Mouse (Mus musculus): ENCODE results near the gene Bfsp1. TPM values are rescaled to one million over a fixed set of nuclear protein-coding genes. Genes with fewer than 3 reads are reported as not detected.

Bfsp1 gene
- polyA plus RNA-seq (2017; shearing (Covaris generic)): not detected

DNA sequence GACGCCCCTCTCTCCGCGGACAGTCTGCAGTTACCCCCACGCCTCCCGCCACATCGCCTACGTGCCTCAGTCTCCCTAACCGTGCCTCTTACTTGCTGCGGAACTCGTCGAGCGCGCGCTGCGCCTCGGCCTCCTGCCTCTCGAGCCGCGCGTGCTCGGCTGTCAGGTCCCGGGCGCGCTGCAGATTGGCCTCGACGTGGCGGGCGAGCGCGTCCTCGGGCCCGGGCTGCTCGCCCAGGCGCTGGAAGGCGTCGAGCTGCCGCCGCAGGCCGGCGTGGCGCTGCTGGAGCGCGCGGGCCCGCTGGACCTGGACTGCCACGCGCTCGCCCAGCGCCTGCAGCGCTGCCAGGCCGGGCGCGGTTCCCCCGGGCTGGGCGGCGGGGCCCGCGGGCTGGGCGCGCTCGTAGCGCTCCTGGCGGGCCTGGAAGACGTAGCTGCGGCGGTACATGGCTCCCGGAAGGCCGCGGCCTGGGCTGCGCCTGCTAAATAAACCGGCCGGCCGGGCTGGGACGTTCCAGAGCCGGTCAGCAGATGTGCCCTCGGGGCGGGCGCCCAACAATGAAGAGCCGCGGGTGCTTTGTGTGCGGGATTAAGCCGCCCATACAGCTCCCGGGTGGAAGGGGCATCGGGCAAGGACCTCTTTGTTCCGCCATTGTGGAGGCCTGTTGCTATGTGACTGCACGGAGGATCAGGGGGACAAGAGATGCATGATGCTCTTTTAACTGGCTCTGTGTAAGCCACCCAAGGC is at the start of gene Bfsp1:
Gene Bfsp1 (minus strand): TSS at position 690 of the 748 bp plus-strand sequence.
- ATAC-seq: no peak

DNA sequence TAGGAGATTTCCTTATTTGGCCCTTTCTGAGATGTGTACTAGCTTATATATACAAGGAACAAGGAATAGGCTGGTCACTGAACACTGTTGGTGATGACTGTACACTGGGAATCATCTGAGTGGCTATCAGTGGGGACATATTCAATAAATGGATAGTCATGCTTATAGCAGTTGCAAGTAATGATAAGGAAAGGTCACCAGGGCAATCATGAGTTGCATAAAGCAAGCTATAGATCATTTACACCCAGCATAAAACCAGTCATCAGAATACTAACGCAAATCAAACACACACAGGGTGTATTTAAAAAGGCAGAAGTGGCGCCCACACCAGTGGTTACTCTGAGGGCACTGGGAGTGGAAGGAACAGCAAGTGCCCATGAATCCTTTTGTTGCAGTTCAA is 49.2 kb upstream of the Bfsp1 start:
- ATAC-seq: no peak

DNA sequence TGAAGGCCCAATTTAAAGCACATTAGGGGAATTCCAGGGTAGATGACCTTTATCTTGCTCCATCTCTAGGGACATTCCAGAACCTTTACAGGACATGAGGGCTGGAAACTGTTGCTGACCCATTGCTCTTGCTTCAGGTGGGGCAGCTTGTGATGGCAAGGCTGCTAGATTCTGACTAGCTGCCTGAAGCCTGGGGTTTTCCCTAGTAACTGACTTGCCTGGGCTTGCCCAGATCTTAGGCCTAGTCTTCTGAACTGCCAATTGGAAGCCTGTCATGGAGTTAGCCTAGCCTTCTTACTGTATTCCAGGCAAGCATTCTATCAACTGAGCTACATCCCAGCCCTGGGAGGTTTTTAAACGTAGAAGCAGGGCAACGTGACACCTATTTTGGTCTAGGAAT is 46.3 kb upstream of the Bfsp1 start:
- ATAC-seq: no peak

DNA sequence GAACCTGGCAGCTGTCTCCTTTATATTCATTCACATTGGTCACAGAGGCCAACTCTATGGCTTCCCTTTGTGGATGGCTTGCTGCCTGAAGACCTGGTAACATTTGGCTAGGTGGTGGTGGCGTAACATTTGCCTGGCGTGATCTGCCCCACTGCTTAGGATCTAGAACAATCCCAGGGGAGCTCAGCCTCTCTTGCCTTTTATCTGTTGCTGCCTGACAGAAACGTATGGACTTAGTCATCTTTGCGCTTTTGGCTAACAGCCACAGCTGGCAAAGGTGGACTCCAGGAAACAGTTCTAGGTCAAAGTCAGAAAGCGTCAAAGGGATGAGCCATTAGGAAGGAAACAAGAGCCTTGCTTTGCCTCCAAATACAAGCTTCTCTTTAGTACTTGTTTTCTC is 41.9 kb upstream of the Bfsp1 start:
- ATAC-seq: no peak

DNA sequence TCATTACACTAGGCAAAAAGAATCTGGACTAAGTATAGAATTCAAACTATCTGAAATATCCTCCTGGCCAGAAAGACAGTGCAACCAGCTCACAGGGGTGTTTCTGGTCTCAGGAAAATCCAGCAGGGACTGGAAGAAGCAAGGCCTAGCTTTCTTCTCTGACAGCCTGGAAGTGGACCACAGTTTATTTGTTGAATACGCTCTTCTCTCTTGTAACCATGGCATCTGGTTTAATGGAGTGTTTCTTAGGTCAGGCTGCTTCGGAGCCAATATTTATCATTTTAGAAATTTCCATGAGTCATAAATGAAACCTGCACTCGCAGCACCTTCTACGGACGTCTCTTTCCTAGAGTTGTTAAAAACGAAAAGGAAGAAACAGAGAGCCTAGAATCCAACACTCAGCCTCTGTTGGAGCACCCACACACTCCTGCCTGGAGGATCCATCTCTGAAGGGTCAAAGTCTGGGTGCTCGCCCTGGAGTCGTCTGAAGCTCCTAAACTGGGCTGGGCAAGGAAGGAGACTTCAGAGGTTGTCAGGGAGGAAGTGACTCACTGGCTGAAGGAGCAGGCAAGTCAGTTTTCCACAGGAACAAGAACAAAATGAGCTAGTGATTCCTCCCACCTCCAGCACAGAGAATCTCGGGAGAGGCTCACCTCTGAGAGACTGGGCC is 40.5 kb upstream of the Bfsp1 start:
- peak; percentile 28 for ATAC-seq

DNA sequence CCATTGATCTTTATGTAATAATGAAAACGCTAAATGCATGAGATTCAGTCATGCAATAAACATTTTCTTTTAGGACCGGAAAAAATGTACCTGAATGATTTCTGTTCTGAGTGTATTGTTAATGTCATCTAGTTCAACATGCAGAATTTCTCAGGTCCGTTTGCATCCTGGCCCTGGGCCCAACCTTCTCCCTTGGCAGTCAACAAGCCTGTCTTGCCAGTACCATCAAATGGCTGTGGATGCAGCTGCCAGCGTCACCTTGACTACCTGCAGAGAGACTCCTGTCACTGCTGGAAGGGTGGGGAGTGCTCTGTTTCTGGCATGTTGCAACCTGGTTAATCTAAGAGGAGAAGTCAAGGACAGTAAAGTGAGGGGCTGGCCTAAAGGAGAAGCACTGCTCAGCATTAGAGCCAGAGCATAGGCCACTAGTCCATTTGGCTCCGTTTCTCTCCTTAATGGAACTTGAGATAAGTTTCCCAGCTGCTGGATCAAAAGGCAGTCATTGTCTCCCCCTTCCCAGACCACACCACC is 37.9 kb upstream of the Bfsp1 start:
- no peak for ATAC-seq

DNA sequence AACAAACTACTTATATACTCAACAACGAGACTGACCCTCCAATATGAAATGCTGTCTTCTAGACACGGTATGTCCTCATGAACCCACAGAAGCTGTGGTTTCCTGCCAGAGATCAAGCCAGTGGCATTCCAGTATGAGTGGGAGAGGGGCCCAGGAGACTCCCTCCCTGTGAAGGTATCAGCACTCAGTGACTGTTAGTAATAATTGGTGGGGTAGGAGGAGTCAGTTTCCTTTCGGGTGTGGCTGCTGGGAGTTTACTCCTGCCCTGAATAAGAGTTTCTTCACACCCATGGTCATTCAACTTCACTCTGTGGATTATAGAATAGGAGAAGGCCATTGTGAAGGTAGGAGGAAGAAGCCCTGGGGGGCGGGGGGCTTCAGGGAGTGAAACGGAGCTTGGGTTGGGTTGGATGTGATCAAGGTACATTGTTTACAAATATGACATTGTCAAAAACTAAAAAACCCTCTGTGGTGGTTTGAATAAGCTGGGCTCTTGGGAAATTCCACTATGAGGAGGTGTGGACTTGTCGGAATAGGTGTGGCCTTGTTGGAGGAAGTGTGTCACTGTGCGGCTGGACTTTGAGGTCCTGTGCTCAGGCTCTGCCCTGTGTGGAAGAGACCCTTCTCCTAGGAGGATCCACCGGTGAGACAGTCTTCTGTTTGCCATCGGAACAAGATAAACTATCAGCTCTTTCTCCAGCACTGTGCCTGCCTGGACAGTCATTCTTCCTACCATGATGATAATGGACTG is 36.7 kb upstream of the Bfsp1 start:
- no peak for ATAC-seq

DNA sequence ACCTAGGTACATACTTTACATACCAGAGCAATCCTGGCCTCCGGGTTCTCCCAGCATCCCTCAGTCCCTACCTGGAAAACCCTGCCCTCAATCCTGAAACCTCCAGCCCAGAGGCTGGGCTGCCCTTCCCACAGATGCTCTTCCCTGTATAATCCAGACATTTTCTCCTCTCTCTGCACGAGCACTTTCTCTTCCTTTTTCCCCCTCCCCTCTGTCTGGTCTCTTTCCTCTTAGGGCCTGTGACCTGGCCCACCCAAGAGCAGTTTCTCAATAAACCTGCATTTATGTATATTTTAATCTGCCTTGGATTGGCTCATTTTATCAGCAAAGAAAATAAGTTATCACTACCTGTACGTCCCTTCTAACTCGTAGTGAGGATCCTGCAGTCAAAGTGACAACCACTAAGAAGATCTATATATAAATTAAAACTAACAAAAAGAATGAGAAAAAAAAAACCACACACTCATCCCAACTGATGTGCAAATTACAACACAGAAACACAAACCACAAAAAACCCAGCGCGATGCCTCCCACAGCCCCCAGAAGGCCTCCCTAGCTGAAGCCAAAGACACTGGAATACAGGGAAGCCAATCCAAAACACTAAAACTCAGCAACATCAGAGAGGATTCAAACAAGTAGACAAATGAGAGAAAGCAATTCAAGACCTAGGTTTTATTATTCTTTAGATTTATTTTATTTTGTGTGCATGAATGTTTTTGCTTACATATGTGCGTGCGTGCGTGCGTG is 28.5 kb upstream of the Bfsp1 start:
- no peak for ATAC-seq

DNA sequence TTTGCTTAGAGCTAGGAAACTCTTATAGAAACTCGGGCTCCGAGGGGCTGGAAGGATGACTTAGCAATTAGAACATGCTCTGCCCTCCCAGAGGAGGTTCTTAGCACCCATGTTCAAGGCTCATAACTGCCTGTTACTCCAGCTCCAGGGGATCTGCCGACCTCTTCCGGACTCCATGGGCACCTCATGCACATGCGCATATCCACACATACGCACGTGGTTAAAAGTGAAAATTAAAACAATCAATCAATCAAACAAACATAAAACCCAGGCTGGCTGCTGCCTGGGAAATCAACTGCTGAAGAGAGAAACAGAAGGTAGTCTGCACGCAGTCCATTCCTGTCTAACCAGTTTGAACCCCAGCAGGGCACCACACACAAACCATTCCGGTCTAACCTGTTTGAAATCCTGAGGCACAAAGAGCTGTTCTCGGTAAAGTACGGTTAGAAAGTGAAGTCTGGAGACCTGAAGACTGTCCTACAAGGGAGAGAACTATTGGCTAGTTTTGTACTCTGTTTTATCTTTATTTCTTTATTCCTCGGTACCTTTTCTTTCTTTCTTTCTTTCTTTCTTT is 27.0 kb upstream of the Bfsp1 start:
- no peak for ATAC-seq

DNA sequence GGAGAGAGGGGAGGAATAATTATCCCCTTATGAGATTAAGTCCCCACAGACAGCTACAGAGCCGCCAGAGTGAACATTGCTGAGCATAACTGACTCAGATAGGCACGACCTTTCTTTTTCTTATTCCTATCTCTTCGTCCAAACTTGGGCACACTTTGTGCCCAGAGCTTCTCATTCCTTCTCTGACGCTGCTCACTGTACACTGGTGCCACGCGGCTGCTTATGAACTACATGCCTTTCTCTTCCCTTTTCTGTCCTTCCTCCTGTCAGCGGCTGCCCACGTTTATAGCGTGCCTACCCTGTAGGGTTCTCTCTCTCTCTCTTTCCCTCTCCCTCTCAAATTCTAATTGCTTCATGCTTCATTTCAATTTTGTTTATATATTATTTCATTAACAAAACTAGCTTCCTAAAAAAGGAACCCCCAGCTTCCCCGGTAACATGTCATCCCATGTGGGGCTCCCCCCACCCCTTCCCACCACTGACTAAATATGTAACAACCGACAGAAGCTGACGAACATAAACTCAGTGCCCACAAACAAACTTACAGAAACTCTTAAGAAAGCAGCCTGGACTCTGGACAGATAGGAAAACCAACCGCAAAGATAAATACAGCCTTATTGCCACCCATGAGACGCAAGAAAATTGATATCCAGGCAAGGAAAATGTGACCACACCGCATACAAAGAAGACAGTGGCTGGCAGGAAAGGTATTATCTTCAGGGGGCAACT is 26.3 kb upstream of the Bfsp1 start:
- ATAC-seq: no peak

DNA sequence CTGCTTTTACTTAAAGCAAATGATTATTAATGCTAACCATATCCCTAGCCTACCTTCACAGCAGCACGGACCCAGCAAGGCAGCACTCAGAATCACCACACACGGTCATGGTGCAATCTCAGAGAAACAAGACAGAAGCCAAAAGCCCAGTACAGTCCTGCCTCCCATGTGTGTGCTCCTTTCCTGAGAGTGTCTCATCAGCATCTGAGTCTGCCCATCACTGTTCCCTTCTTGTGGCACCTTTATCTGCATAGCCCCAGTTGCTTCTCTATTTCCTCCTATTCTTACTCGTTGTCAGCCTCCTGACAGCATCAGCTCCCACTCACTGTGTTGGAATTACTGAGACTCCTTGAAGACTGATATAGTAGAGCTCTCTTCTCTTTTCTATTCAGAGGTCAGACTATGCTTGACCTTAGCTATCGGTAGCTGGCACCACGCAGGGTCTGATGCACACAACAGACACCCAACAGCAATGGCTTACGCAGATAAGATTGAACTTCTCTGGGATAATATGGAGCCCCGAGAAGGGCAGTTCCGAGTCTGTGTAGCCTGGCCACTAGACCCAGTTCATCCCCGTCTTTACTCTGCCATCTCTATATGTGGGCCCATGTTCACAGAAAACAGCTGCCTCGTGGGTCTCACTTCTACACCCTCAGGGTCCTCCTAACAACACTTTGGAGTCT is 19.8 kb upstream of the Bfsp1 start:
- no peak for ATAC-seq

DNA sequence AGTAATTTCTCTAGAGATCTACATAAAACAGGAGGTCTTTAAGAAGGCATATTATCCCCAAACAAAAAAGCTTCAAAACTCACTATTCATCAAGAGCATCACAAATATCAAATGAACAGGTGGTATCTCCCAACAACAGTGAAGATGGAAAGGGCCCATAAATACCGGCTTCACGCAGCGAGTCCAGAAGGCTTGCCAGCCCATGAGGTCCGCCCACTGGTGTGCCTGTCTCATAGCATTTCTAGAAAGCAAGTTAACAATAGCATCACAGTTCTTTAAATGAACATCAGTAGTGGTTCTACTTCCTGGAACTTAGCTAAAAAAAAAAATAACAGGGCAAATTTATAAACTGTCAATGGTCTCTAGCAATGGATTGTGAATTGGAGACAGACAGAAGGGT is 19.0 kb upstream of the Bfsp1 start:
- ATAC-seq: no peak

DNA sequence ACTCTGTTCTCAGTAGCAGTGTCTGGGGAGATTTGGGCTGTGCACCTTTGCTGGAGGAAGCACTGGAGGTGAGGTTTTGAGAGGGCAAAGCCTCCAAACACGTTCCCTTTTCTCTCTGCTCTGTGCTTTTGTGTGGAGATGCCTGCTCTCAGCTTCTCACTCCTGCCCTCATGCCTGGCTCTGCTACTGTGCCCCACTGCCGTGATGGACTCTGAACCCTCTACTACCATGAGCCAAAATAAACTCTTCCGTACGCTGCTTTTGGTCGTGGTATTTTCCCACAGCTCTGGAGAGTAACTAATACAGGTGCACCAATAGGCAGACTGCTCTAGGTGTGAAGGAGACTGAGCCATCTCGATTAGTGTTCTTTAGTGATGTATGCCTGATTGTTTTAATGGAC is 16.3 kb upstream of the Bfsp1 start:
- no peak for ATAC-seq

DNA sequence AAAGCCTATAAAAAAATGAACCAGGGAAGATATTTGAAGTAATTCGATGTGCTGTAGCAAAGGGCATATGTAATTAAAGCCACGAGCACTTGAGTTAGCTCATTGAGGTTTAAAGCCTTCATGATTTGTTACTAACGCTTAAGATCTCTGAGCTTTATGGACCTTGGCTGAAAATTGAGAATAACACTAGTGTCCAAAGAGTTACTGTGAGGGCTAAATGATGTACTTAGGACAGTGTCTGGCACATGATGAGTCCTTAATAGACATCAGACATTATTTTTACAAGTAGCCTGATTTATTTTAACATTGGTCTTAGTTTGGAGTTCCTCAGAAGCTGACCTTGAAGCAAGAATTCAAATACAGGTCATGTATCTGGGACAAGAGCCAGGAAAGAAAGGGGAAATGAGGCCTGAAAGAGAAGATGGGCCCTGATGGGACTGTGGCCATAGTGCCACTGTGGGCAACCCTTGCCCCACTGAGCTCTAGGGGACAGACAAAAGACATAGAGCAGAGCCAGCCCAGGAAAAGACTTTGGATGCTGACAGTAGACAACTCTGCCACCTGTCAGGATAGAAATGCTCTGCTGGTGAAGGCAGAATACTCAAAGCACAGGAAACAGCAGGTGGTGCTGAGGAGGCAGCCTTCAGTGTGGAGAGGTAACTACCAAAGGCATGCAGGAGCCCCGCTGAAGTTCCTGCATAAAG is 14.1 kb upstream of the Bfsp1 start:
- no peak for ATAC-seq

DNA sequence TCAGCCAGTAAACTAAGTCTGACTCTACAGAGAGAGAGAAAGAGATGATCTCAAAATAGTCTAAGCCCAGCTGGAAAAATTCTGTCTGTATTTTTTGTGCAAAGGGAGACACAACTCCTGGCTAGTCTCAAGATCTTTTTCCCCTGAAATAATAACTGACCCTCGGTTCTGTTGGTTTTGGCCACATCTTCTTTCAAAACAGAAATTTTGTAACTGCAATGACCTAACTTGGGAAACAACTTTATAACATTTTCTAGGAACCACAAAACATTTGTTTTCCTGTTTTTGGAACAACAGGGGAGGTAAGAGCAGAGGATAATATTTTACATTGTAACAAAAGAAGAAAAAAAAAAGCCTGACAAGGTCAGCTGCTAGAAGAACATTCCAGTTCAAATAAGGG is 13.1 kb upstream of the Bfsp1 start:
- no peak for ATAC-seq

DNA sequence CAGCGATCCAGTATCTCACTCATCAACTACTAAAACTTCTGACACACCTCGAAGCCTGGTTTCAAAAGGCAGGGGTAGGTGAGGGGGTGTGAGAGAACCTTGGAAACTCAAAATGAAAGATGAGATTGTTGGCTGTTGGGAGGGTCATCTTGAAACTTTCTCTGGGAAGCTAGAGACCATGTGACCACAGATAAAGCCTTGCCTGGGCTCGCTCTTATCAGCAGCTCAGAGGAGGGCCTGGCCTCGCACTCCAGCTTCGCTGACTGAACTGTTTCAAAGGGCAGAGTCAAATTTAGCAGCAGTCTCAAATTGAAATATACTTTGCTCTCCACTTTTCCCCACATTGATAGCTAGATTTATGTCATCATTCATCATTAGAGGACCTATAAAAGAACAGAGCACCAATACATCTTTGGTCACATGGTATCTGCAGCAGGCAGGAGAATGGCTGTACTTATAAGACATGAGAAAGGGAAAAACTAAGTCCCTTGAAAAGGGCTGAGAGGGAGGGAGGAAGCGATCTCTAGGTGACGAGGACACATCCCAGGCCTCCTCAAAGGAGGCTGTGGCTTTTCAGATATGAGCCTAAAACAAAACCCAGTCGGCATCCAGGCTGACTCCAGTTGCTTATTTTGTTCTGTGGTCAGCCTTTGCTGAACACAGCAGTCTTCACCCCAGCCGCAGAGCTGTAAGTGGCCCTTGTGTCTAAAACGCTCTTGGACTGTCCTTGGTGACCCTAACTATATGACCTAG is 8.1 kb upstream of the Bfsp1 start:
- ATAC-seq: no peak

DNA sequence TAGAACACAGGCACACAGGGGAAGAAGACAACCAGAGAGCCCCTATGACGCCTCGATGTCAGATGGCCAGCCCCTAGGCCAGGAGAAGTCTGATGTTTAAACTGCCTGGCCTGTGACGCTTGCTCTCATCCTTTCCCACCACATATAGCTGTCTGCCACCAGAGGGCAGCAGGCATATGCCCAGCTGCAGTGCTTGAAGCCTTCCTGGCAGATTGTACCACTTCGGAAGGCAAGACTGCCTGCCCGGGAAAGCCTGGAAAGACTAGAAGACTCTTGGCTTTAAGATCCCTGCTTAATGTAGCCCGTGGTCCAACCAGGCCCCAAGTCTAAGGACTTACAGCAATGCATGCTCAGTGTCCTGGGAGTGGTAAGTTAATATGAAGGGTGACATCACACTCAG is 4.4 kb upstream of the Bfsp1 start:
- peak; percentile 69 for ATAC-seq

DNA sequence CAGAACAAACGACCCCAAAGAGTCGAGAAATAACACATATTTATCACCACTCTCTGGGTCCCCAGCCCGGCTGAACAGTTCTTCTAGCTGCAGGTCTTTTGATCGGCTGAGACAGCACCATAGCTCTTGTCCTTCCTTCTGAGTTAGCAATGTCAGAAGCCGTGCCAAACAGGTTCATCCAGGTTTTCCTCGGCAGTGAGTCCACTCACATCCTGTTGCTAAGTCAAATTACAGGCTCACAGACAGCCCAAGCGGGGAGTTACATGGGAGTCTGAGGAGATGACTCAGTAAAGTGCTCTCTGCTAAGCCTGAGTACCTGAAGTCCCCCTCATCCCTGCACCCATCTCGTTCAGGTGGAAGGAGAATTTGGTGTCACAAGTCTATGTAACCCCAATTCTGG is 1.6 kb upstream of the Bfsp1 start:
- no peak for ATAC-seq

DNA sequence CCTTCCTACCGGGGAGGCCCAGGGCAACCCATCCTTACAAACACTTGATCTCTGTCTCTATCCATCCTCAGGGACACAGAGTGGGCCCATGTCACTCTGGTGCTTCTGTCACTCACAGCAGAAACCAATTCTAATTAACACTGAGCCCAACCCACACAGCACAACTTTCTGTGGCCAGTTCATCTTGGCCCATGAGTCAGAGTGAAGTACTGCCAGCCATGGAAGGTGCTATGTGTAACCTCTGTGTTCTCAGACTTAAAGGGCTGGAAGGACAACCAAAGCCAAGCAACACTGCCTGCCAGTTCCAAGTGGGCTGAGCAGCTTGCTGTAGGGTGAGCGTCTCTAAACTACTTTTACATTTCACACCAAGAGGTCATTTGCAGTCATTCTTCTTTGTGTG is 3.8 kb downstream of the Bfsp1 start:
- no peak for ATAC-seq

DNA sequence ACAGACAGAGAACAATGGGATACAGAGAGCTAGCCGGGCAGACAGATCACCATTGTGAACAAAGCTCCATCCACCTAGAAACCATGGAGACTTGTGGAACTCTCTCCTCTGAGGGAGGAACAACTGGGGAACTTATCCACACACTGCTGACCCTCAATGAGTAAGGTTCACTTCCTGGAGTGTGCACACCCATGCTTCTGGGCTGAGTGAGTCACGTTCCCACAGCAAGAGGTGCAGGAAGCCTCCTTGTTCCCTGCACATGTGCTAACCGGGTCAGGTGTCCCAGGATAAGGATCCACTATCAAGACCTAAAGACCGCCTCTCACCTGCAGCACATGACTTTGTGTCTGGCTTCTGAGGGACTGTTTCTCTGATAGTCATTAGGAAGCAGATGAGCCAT is 9.5 kb downstream of the Bfsp1 start:
- ATAC-seq: no peak

All from inflammation-experienced regulatory T-cells, adult 6 months (primary cell).